Mouse (Mus musculus): Measurements from ENCODE around the gene Rcc1l. TPM values are rescaled to one million over a fixed set of nuclear protein-coding genes. Genes with fewer than 3 reads are reported as not detected.
A peak's percentile ranks its signal among the peaks of the same experiment; 100 is the strongest.

Gene Rcc1l
- polyA plus RNA-seq, 1 experiment from 2014 or later: 44.3 TPM

DNA sequence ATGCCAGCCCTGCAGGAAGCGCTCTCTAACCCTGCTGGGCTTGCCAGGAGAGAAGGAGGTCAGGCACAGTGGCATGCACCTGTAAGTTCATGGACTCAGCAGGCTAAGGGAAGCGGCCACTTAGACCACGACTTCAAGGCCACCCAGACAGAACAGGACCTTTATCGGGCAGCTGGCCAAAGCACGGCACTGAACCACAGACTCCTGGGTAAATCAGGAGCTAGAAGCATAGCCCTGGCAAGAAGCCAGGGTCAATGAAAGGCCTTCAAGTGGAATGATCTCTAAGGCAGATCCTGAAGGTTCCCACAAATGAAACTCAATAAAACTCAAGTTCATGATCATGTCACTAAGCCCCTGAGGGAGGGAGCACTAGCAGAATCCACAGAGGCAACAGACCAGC, 11.9 kb downstream of the Rcc1l start:
- no peak for DNase-seq (ENCODE audit: extremely low spot score, low spot score)
- Histone ChIP-seq H3K27me3 (ENCODE audit: poor library complexity, severe bottlenecking) (no peaks in the 10 kb centered on the region), H3K4me1 (no peaks in the 10 kb centered on the region; the same call in 1 of the 2 replicates), H3K27ac (no peak overlapping the region), H3K9me3 (no peaks in the 10 kb centered on the region), H3K36me3 (replicated peaks) (peaks cover 93% of the 10 kb centered on the region), H3K4me3 (no peak overlapping the region)
- WGBS: 90% methylated on average over 5 of the region's 5 CpGs

DNA sequence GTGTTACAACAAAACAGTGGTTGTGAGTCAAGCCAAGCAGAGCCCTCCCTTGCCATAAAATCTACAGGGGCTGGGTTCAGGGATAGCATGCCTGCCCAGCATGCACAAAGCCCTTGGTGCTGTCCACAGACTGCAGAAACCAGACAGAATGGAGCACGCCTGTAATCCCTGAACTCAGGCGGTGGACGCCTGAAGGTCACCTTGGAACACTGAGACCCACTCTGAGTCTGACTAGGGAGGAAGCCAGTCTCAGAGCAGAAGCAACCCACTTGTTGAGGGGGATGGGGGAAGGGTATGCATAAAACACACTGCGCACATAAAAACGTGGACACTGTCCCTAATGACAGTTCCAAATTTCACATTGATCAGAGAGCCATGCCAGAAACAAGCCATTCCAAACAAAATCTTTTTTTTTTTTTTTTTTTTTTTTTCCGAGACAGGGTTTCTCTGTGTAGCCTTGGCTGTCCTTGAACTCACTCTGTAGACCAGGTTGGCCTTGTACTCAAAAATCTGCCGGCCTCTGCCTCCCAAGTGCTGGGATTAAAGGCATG, 20.6 kb downstream of the Rcc1l start:
- no peaks in the 10 kb centered on the region for H3K4me1 ChIP-seq
- no peaks in the 10 kb centered on the region for H3K9me3 ChIP-seq
- no peak overlapping the region for H3K4me3 ChIP-seq
- peaks cover 98% of the 10 kb centered on the region for H3K36me3 ChIP-seq (replicated peaks)
- no peaks in the 10 kb centered on the region for H3K27me3 ChIP-seq (ENCODE audit: poor library complexity, severe bottlenecking)
- H3K27ac ChIP-seq: no peak overlapping the region
- 92% methylated on average over 7 of the region's 7 CpGs for WGBS
- DNase-seq (ENCODE audit: extremely low spot score, low spot score): no peak

GRCm38 (mm10) chr5:134151895-134152294, 24.7 kb downstream of the Rcc1l start:
- no peak overlapping the region for H3K27ac ChIP-seq
- H3K4me3 ChIP-seq: no peak overlapping the region
- no peak for DNase-seq (ENCODE audit: extremely low spot score, low spot score)
- no peaks in the 10 kb centered on the region; the same call in 1 of the 2 replicates for H3K9me3 ChIP-seq
- no peaks in the 10 kb centered on the region for H3K27me3 ChIP-seq (ENCODE audit: poor library complexity, severe bottlenecking)
- H3K4me1 ChIP-seq: no peaks in the 10 kb centered on the region
- 94% methylated on average over 11 of the region's 11 CpGs for WGBS
- H3K36me3 ChIP-seq (replicated peaks): peaks cover 98% of the 10 kb centered on the region

GRCm38 (mm10) chr5:134148153-134148552, 28.4 kb downstream of the Rcc1l start:
- Histone ChIP-seq H3K36me3 (replicated peaks) (peaks cover 82% of the 10 kb centered on the region), H3K9me3 (no peaks in the 10 kb centered on the region; the same call in 1 of the 2 replicates), H3K4me3 (no peak overlapping the region), H3K4me1 (no peaks in the 10 kb centered on the region), H3K27me3 (ENCODE audit: poor library complexity, severe bottlenecking) (no peaks in the 10 kb centered on the region), H3K27ac (no peak overlapping the region)
- 92% methylated on average over 4 of the region's 4 CpGs for WGBS
- no peak for DNase-seq (ENCODE audit: extremely low spot score, low spot score)

DNA sequence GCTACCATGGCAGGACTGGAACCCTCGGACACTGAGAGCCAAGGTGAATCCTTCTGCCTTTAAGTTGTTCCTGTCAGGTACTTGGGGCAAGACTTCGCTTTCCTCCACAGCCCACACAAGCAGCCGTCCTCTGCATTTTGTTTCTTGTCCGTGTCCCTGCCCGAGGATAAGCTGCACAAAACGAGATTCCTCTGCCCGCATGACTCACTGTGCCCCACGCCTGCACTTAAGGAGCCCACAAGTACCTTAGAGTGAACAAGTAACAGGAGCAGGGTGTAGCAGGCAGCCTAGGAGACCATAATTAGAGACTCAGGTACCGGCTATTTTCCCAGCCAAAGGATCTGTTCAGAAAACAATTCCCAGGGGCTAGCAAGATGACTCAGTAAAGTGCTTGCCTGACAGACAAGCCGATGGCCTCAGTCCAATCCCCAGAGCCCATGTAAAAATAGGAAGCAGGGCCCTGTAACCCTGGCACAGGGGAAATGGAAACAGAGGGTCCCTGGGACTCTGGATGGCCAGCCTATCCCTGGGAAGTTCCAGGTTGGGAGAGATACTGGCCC, 29.3 kb downstream of the Rcc1l start:
- Histone ChIP-seq H3K27me3 (ENCODE audit: poor library complexity, severe bottlenecking) (no peaks in the 10 kb centered on the region), H3K27ac (no peak overlapping the region), H3K4me1 (peaks cover 5% of the 10 kb centered on the region; the same call in 1 of the 2 replicates), H3K4me3 (no peak overlapping the region), H3K9me3 (no peaks in the 10 kb centered on the region; the same call in 1 of the 2 replicates), H3K36me3 (replicated peaks) (peaks cover 82% of the 10 kb centered on the region)
- no peak for DNase-seq (ENCODE audit: extremely low spot score, low spot score)
- 93% methylated on average over 10 of the region's 10 CpGs for WGBS

DNA sequence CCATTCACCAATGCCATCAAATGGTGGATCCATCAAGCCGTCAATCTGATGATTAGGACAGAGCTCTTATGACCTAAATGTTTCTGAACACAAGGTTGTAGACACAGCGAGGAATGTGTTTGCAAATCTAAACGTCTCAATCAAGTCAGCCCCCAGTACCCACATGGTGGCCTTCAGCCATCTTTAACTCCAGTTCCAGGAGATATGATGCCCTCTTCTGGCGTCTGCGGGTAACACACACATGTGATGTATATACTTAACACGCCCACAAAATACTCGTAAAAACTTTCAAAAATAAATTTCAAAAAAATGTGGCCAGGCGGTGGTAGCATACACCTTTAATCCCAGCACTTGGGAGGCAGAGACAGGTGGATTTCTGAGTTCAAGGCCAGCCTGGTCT, 31.6 kb downstream of the Rcc1l start:
- Histone ChIP-seq H3K27me3 (ENCODE audit: poor library complexity, severe bottlenecking) (no peaks in the 10 kb centered on the region), H3K9me3 (no peaks in the 10 kb centered on the region), H3K4me1 (peaks cover 5% of the 10 kb centered on the region; the same call in 1 of the 2 replicates), H3K4me3 (no peak overlapping the region), H3K27ac (no peak overlapping the region), H3K36me3 (replicated peaks) (peaks cover 71% of the 10 kb centered on the region)
- no peak for DNase-seq (ENCODE audit: extremely low spot score, low spot score)
- 93% methylated on average over 8 of the region's 8 CpGs for WGBS

GRCm38 (mm10) chr5:134142381-134142780, 34.2 kb downstream of the Rcc1l start:
- WGBS: 86% methylated on average over 11 of the region's 11 CpGs
- H3K36me3 ChIP-seq (replicated peaks): peaks cover 65% of the 10 kb centered on the region
- no peaks in the 10 kb centered on the region for H3K27me3 ChIP-seq (ENCODE audit: poor library complexity, severe bottlenecking)
- no peak overlapping the region for H3K4me3 ChIP-seq
- no peaks in the 10 kb centered on the region for H3K9me3 ChIP-seq
- peaks cover 5% of the 10 kb centered on the region; the same call in 1 of the 2 replicates for H3K4me1 ChIP-seq
- DNase-seq (ENCODE audit: extremely low spot score, low spot score): no peak
- no peak overlapping the region for H3K27ac ChIP-seq

- 83% methylated on average over 7 of the region's 7 CpGs for WGBS
- Histone ChIP-seq H3K4me3 (no peak overlapping the region), H3K4me1 (peaks cover 5% of the 10 kb centered on the region; the same call in 1 of the 2 replicates), H3K9me3 (no peaks in the 10 kb centered on the region), H3K36me3 (replicated peaks) (peaks cover 67% of the 10 kb centered on the region), H3K27me3 (ENCODE audit: poor library complexity, severe bottlenecking) (no peaks in the 10 kb centered on the region), H3K27ac (no peak overlapping the region)
- no peak for DNase-seq (ENCODE audit: extremely low spot score, low spot score)
These were observed 35.3 kb downstream of the Rcc1l start for GRCm38 (mm10) chr5:134141236-134141635.

GRCm38 (mm10) chr5:134139429-134139828, 37.1 kb downstream of the Rcc1l start:
- H3K36me3 ChIP-seq (replicated peaks): peaks cover 70% of the 10 kb centered on the region
- H3K4me3 ChIP-seq: no peak overlapping the region
- no peak for DNase-seq (ENCODE audit: extremely low spot score, low spot score)
- H3K9me3 ChIP-seq: no peaks in the 10 kb centered on the region
- 90% methylated on average over 6 of the region's 6 CpGs for WGBS
- peaks cover 5% of the 10 kb centered on the region; the same call in 1 of the 2 replicates for H3K4me1 ChIP-seq
- no peak overlapping the region for H3K27ac ChIP-seq
- no peaks in the 10 kb centered on the region for H3K27me3 ChIP-seq (ENCODE audit: poor library complexity, severe bottlenecking)

GRCm38 (mm10) chr5:134137933-134138332, 38.6 kb downstream of the Rcc1l start:
- Histone ChIP-seq H3K36me3 (replicated peaks) (peaks cover 74% of the 10 kb centered on the region), H3K27me3 (ENCODE audit: poor library complexity, severe bottlenecking) (no peaks in the 10 kb centered on the region), H3K27ac (no peak overlapping the region), H3K4me1 (peaks cover 4% of the 10 kb centered on the region; the same call in 1 of the 2 replicates), H3K4me3 (no peak overlapping the region), H3K9me3 (no peaks in the 10 kb centered on the region)
- 87% methylated on average over 5 of the region's 5 CpGs for whole genome bisulfite sequencing
- DNase-seq (ENCODE audit: extremely low spot score, low spot score): no peak

GRCm38 (mm10) chr5:134136022-134136421, 40.6 kb downstream of the Rcc1l start:
- WGBS: 95% methylated on average over 12 of the region's 12 CpGs

GRCm38 (mm10) chr5:134131586-134131985, 45.0 kb downstream of the Rcc1l start:
- Histone ChIP-seq H3K4me3 (no peak overlapping the region), H3K36me3 (replicated peaks) (peaks cover 45% of the 10 kb centered on the region), H3K27me3 (ENCODE audit: poor library complexity, severe bottlenecking) (no peaks in the 10 kb centered on the region), H3K27ac (no peak overlapping the region), H3K9me3 (peaks cover 5% of the 10 kb centered on the region; the same call in 1 of the 2 replicates), H3K4me1 (peaks cover 13% of the 10 kb centered on the region)
- WGBS: 19% methylated on average over 4 of the region's 4 CpGs
- peak; percentile 25 for DNase-seq (ENCODE audit: extremely low spot score, low spot score)

More at GRCm38 (mm10) chr5:134136022-134136421, 40.6 kb downstream of the Rcc1l start:
- Histone ChIP-seq H3K4me1 (peaks cover 13% of the 10 kb centered on the region), H3K4me3 (no peak overlapping the region), H3K27ac (no peak overlapping the region), H3K27me3 (ENCODE audit: poor library complexity, severe bottlenecking) (no peaks in the 10 kb centered on the region), H3K9me3 (no peaks in the 10 kb centered on the region), H3K36me3 (replicated peaks) (peaks cover 57% of the 10 kb centered on the region)
- DNase-seq (ENCODE audit: extremely low spot score, low spot score): no peak

DNA sequence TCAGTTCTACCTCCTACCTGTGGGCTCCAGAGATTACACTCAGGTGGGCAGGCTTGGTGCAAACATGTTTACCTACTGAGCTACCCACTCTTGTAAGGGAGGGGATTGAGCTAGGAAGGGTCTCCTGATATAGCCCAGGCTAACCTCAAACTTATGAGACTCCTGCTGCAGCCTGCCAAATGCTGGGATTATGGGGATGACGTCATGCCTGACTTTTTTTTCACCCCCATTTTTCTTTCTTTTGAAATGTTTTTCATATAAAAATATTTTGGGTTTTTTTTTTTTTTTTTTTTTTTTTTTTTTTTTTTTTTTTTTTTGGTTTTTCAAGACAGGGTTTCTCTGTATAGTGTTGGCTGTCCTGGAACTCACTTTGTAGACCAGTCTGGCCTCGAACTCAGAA, 50.3 kb downstream of the Rcc1l start:
- Histone ChIP-seq H3K27me3 (ENCODE audit: poor library complexity, severe bottlenecking) (no peaks in the 10 kb centered on the region), H3K4me3 (no peak overlapping the region), H3K4me1 (peaks cover 6% of the 10 kb centered on the region), H3K9me3 (peaks cover 6% of the 10 kb centered on the region; the same call in 1 of the 2 replicates), H3K27ac (no peak overlapping the region), H3K36me3 (replicated peaks) (peaks cover 25% of the 10 kb centered on the region)
- 85% methylated on average over 2 of the region's 2 CpGs for WGBS
- no peak for DNase-seq (ENCODE audit: extremely low spot score, low spot score)
